Mouse (Mus musculus) small intestine, adult 2 months (tissue): Measurements from ENCODE around the gene D17H6S53E.

Experiments used
- CTCF ChIP-seq: fragments of 200-500 bp; IDR thresholded peaks from 2 replicates; pipeline ENCODE4 v1.5.1; 2012; ENCODE audit warnings: low read depth, mild to moderate bottlenecking, control low read depth, inconsistent platforms, low read length, moderate library complexity, mixed read lengths; ENCODE audit not compliant: insufficient replicate concordance, insufficient read length; ENCODE audit errors: extremely low read depth
- POLR2A ChIP-seq: fragments of 200-500 bp; IDR thresholded peaks from 2 replicates; pipeline ENCODE4 v1.6.1; 2012; ENCODE audit warnings: low read depth, mild to moderate bottlenecking, control low read depth, inconsistent platforms, low read length, moderate library complexity

DNA sequence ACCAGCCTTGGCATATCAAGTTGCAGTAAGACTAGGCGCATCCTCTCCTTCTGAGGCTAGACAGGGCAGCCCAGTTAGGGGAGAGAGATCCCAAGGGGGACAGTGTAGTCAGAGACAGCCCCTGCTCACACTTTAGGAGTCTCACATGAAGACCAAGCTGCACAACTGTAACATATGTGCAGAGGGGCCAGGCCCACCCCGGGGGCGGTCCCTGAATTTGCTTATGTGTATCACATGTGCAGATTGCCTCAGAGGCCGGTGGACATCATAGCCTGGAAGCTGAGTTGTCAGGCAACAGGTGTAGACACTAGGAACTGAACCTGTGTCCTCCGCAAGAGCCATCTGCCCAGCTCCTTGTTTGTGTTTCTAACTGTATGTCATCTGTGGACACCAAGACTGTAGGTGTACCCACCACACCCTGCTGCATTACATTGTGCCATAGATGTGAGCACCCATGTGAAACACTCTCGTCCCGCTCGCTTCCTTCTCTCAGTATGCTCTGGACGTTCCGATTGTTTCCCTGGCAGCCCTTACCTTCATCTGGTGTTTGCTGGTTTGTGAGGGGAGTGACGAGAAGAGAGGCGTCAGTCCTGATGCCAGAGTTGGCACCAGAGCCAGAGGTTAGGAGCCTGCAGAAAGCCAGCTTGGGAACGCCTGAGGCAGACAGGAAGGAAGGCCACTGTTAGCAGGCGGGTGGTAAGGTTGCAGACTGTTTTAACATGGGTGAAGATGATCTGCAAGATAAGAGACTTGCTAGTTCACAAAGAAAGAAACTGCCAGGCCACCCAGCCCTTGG lies 33.6 kb upstream of the D17H6S53E start:
- TF ChIP-seq CTCF (no peak), POLR2A (no peak)
